Mouse (Mus musculus): ENCODE results near the gene Skint7.

Skint7 gene

DNA sequence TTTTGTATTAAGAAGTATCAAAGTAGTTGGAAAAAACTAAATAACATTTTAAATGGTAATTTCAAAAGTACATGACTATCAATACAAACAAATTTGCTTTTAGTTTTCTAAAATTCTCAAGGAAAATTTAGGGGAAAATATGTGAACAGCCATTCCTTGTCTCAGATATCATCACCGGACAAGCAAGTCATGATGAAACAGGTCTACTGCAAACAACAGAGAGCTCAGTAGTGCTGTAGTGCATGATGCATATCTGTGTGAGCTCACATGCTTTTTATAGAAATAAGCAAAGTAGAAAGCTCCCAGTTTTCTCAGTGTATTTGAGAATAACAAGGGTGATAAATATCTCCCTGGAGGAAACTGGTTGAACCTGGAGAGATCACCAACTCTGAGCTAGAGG is at the start of gene Skint7:
Gene Skint7, plus strand, starts transcription at position 301 of the 400 bp plus-strand sequence.
- no peak for DNase-seq (ENCODE audit: low read depth, low spot score)

- DNase-seq (ENCODE audit: low read depth, low spot score), result peak; percentile 20
Measured at GRCm38 (mm10) chr4:111961309-111961708, 11.4 kb upstream of the Skint7 start.

DNA sequence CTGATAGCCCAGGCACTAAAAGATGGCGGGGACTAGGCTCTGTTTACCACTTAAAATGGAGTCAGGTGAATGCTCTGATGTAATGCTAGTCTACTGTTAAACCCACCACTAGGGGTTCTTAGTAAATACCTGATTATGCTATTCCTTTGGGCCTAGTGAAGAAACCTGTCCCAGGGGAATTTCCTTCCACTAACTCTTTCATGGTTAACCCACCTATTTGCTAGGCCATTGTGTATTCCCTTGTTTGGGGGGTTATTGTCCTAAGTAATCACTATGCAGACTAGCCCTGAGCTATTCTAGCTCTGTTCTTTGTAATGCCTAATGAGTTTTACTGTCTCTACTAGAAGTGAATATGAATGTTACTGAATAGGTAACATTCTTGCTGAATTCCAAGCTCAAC is 9.5 kb upstream of the Skint7 start:
- peak; percentile 40 for DNase-seq (ENCODE audit: low read depth, low spot score)

DNA sequence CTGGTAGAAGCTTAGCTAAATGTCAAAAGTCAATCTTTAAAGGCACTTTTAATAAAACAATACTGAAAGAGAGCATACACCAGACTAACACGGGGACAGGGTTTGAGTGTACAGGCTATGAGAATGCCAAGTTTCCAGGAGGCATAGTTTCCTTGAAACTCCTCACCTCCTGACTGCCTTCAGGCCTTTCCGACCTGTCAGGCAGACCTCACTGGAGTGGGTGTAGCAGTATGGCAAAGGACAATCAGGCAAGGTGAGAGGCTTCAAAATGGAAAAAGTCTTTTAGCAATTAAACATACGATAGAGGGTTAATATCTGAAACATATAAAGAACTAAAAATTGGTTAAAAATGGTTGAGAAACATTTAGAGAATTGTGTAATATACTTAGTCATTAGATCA is 9.1 kb upstream of the Skint7 start:
- DNase-seq (ENCODE audit: low read depth, low spot score), result no peak

GRCm38 (mm10) chr4:112005969-112006368 is 33.2 kb downstream of the Skint7 start, which contains the start of gene Skint1:
TSS of gene Skint1 (plus strand) at chr4:112006269.
- DNase-seq (ENCODE audit: low read depth, low spot score), result no peak
